Mouse (Mus musculus) midbrain, postnatal 0 days (tissue): ENCODE data around the gene Sars. TPM values are rescaled to one million over a fixed set of nuclear protein-coding genes. Genes with fewer than 3 reads are reported as not detected.

Experiments used
- ATAC-seq: fragments of 200-750 bp; cut with Nextera tagmentation; 2 replicates; pipeline ENCODE4 v1.8.0; 2017; ENCODE audit warnings: moderate number of reproducible peaks, mild to moderate bottlenecking, moderate TSS enrichment, moderate library complexity; ENCODE audit not compliant: low FRiP score
- DNase-seq: peaks from one replicate; pipeline ENCODE4 v3.0.0-alpha.2; 2015; ENCODE audit warnings: low spot score
- H3K27ac ChIP-seq: fragments of 300-500 bp; sonication (generic); 2 replicates; pipeline ENCODE4 v1.5.1; 2014; ENCODE audit warnings: low read depth, mild to moderate bottlenecking, low read length, mixed read lengths
- H3K27me3 ChIP-seq: fragments of 300-500 bp; sonication (generic); 2 replicates; pipeline ENCODE4 v1.6.1; 2014; ENCODE audit warnings: low read length, control low read depth, mixed read lengths; ENCODE audit not compliant: insufficient read depth
- H3K36me3 ChIP-seq: fragments of 300-500 bp; sonication (generic); 2 replicates; pipeline ENCODE4 v1.6.1; 2014; ENCODE audit warnings: low read length, control low read depth, mixed read lengths; ENCODE audit not compliant: insufficient read depth
- H3K4me1 ChIP-seq: fragments of 300-500 bp; sonication (generic); 2 replicates; pipeline ENCODE4 v1.6.1; 2014; ENCODE audit warnings: mild to moderate bottlenecking, control low read depth, antibody characterized with exemption, low read length, mixed read lengths; ENCODE audit not compliant: insufficient read depth
- H3K4me2 ChIP-seq: fragments of 300-500 bp; sonication (generic); 2 replicates; pipeline ENCODE4 v1.6.1; 2014; ENCODE audit warnings: low read depth, mild to moderate bottlenecking, low read length, mixed read lengths; ENCODE audit not compliant: poor library complexity, severe bottlenecking
- H3K4me3 ChIP-seq: fragments of 300-500 bp; sonication (generic); 2 replicates; pipeline ENCODE4 v1.5.1; 2014; ENCODE audit warnings: low read depth, mild to moderate bottlenecking, low read length, moderate library complexity
- H3K9ac ChIP-seq: fragments of 300-500 bp; sonication (generic); replicated peaks from 2 replicates; pipeline ENCODE4 v1.6.1; 2014; ENCODE audit warnings: mild to moderate bottlenecking, low read length, moderate library complexity, mixed read lengths; ENCODE audit not compliant: poor library complexity, severe bottlenecking
- H3K9me3 ChIP-seq: fragments of 300-500 bp; sonication (generic); 2 replicates; pipeline ENCODE4 v1.6.1; 2016; ENCODE audit warnings: low read length, control low read depth
- CTCF ChIP-seq: IDR thresholded peaks from 2 replicates; pipeline ENCODE4 v1.5.1; 2016; ENCODE audit warnings: antibody characterized with exemption, mild to moderate bottlenecking
- WGBS: fragments of 180-500 bp; shearing (Covaris S2); extraction: QIAGEN DNeasy Blood & Tissue Kit; methylation state at CpG from one replicate; pipeline ENCODE4 v1.1.7; 2014; 5-methylcytosine and 5-hydroxymethylcytosine counted together
- polyA plus RNA-seq: library from polyadenylated mRNA; unstranded; fragments of >200 nt; fragmentation: Nextera tagmentation; extraction: Ambion mirVana; gene quantifications from 2 replicates; pipeline ENCODE4 v1.2.1, GENCODE M21; 2015
- total RNA-seq: library from RNA; depleted of rRNA; stranded (reverse); fragments of >200 nt; gene quantifications from 2 replicates; pipeline ENCODE4 v1.2.3, GENCODE M21; 2014

Sars gene
- total and polyA plus RNA-seq, 2 experiments from 2014 or later, result 160 to 223 TPM

DNA sequence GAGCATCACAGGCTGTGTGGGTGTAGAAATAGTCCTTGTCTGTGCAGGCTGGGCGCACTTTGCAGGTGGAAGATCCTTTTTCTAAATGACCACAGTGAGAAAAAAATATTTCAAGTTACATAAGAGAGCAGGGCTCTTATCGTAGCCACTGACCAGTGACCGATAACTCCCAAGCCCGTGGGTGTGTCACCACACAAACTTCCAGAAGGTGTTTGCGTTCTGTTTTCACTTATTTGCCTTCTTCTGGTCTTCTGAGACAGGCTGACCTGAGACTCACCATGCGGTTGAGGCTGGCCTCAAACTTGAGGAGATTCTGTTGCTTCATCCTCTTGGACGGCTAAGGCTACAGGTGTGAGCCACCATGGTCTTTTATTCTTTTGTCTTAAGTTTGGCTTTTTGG, 30.0 kb upstream of the Sars start:
- H3K9ac ChIP-seq, result no peak overlapping the region
- peaks cover 3% of the 10 kb centered on the region; the same call in 1 of the 2 replicates for H3K36me3 ChIP-seq
- no peaks in the 10 kb centered on the region for H3K4me1 ChIP-seq
- H3K27me3 ChIP-seq, result no peaks in the 10 kb centered on the region
- H3K27ac ChIP-seq, result no peak overlapping the region
- WGBS, result 94% methylated on average over 7 of the region's 7 CpGs
- no peaks in the 10 kb centered on the region for H3K9me3 ChIP-seq
- H3K4me3 ChIP-seq, result no peak overlapping the region
- TF ChIP-seq CTCF, result no peak
- DNase-seq (no peak), ATAC-seq (no peak)
- no peak overlapping the region for H3K4me2 ChIP-seq

DNA sequence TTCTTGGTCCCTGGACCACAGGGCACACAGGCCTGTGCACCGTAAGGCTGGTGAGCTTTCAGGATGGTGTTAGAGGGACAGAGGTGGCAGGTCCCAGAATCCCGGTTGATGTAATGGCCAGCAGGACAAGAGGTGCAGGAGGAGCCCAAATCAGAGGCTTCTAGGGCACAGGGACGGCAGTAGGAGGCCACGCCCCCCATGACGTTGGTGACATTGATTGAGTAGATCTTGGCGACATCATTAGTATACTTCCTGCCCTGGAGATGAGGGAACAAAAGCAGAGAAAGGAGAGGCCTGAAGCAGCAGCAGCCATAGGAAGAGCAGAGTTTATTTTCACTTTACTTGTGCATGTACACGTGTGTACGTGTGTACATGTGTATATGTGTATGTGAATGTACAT, 22.8 kb upstream of the Sars start:
- H3K9me3 ChIP-seq, result no peaks in the 10 kb centered on the region
- peaks cover 5% of the 10 kb centered on the region for H3K36me3 ChIP-seq
- DNase-seq (no peak), ATAC-seq (no peak)
- no peaks in the 10 kb centered on the region for H3K27me3 ChIP-seq
- no peak overlapping the region for H3K9ac ChIP-seq
- no peak overlapping the region for H3K4me2 ChIP-seq
- no peak overlapping the region for H3K27ac ChIP-seq
- H3K4me3 ChIP-seq, result no peak overlapping the region
- 82% methylated on average over 8 of the region's 8 CpGs for WGBS
- H3K4me1 ChIP-seq, result no peaks in the 10 kb centered on the region
- no peak for TF ChIP-seq CTCF

DNA sequence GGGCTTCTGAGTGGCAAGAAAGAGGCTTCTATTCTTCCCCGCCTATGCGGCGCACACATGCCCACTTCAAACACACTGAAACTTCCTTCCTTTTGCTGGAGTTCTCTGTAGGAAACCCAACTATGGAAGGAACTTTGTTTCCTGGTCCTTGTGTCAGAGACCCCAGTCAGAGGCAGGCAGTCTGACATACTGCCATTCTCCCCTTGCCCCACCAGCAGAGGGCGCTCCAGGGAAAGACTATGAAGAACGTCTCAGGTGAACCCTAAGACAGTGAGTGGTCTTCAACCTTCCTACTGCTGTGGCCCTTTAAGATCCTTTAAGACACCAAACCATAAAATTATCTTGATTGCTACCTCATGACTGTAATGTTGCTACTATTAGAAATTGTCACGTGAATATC, 21.4 kb upstream of the Sars start:
- ATAC-seq (no peak), DNase-seq (no peak)
- no peak overlapping the region for H3K4me3 ChIP-seq
- no peak overlapping the region for H3K4me2 ChIP-seq
- peaks cover 8% of the 10 kb centered on the region; the same call in 1 of the 2 replicates for H3K36me3 ChIP-seq
- H3K4me1 ChIP-seq, result no peaks in the 10 kb centered on the region
- H3K9me3 ChIP-seq, result no peaks in the 10 kb centered on the region
- TF ChIP-seq CTCF, result peak; percentile 53
- H3K27me3 ChIP-seq, result no peaks in the 10 kb centered on the region
- no peak overlapping the region for H3K27ac ChIP-seq
- 94% methylated on average over 6 of the region's 6 CpGs for WGBS
- H3K9ac ChIP-seq, result no peak overlapping the region

DNA sequence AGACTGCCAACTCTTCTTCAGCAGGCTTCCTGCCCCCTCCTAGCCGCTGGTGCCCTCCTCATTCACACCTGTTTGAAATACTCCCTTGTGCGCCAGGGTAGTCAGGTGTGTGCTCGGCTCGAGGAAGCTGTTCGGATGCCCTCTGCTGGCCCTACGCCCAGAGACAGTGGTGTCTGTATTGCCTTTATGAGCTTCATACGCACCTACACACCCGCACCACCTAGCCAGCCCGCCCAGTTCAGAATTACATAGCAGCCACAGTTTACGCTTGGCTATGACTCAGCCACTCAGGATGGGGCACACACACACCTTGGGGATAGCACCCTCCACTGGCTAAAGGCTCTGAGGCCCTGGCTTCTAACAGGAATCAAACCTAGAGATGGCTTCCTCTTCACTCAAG, 13.9 kb upstream of the Sars start:
- Histone ChIP-seq H3K36me3 (peaks cover 3% of the 10 kb centered on the region; the same call in 1 of the 2 replicates), H3K27me3 (no peaks in the 10 kb centered on the region), H3K4me2 (no peak overlapping the region), H3K27ac (no peak overlapping the region), H3K9me3 (no peaks in the 10 kb centered on the region), H3K9ac (no peak overlapping the region), H3K4me3 (no peak overlapping the region), H3K4me1 (no peaks in the 10 kb centered on the region)
- ATAC-seq (0 out of 2 replicates have a peak, but pooled peaks have one; percentile 52), DNase-seq (no peak)
- 49% methylated on average over 10 of the region's 10 CpGs for WGBS
- peak; percentile 29 for TF ChIP-seq CTCF

- no peak overlapping the region for H3K4me2 ChIP-seq
- WGBS, result 62% methylated on average over 14 of the region's 14 CpGs
These were observed 13.4 kb upstream of the Sars start for GRCm38 (mm10) chr3:108458380-108458779.

DNA sequence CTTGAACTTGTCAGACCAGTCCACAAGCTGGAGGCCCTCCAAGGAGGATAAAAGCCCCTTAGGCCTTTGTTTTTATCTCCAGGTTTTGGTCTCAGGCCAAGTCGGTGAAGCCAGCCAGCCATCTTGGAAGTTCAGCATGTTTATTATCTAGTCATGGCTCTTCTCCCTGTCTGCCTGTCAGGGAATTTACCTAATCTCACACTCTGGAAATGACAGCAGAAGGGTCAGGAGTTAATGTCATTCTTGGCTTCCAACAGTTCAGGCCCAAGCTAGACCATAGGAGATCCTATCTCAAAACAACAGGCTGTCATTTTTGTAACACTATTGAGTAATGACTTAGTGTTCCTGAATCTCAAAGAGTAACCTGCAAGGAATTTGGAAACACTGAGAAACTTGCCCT, 9.2 kb upstream of the Sars start:
- no peaks in the 10 kb centered on the region; the same call in 1 of the 2 replicates for H3K36me3 ChIP-seq
- H3K4me2 ChIP-seq, result no peak overlapping the region
- DNase-seq (no peak), ATAC-seq (no peak)
- TF ChIP-seq CTCF, result no peak
- no peaks in the 10 kb centered on the region for H3K9me3 ChIP-seq
- H3K4me3 ChIP-seq, result no peak overlapping the region
- H3K9ac ChIP-seq, result no peak overlapping the region
- H3K4me1 ChIP-seq, result no peaks in the 10 kb centered on the region
- no peaks in the 10 kb centered on the region for H3K27me3 ChIP-seq
- no peak overlapping the region for H3K27ac ChIP-seq
- WGBS, result 70% methylated on average over 1 of the region's 1 CpGs

More at GRCm38 (mm10) chr3:108458380-108458779, 13.4 kb upstream of the Sars start:
- no peaks in the 10 kb centered on the region for H3K4me1 ChIP-seq
- no peak overlapping the region for H3K27ac ChIP-seq
- no peaks in the 10 kb centered on the region for H3K27me3 ChIP-seq
- H3K4me3 ChIP-seq, result no peak overlapping the region
- DNase-seq (no peak), ATAC-seq (no peak)
- no peak for TF ChIP-seq CTCF
- peaks cover 3% of the 10 kb centered on the region; the same call in 1 of the 2 replicates for H3K36me3 ChIP-seq
- no peaks in the 10 kb centered on the region for H3K9me3 ChIP-seq
- H3K9ac ChIP-seq, result no peak overlapping the region
